Comparison of ENCODE assay signal across 8 mouse cellular contexts in the genomic region with DNA sequence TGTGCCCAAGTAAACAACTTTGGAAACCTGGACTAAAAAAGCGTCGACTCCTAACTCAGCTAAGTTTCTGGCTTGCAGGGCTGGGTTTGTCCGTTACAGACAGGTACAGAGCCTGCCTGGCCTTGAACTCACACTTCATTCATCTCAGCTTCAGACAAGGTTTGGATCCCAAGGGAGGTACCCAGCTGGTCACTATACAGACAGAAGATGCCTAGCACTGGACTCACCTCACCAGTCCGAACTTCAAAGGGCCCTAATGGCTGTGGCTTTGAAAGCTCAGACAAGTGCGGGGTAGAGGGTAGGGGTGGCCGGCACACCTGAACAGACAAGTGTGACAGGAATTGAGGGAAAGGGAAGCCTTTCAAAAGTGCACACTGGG. TPM values are rescaled to one million over a fixed set of nuclear protein-coding genes. Genes with fewer than 3 reads are reported as not detected.
DNase-seq lines count a peak whose midpoint lies in the region; ATAC-seq and TF ChIP-seq lines count a peak whose summit lies in the region.

No protein-coding gene starts in this region.

- no peak for ATAC-seq in heart, embryonic 12.5 days (ENCODE audit: insufficient number of reproducible peaks, low FRiP score)
- peak; percentile 4; the same call in 1 of the 2 replicates for ATAC-seq in granulocyte monocyte progenitor cell, adult 5-6 weeks (replicated peaks; ENCODE audit: poor library complexity, severe bottlenecking)
- peak; percentile 12; the same call in 1 of the 2 replicates for ATAC-seq in liver, postnatal 0 days

- peaks cover 42% of the 10 kb centered on the region for H3K4me1 ChIP-seq in heart, embryonic 12.5 days (replicated peaks)
- H3K4me1 ChIP-seq in ES-Bruce4 (ENCODE audit: control insufficient read depth, insufficient read depth, low read length), result peaks cover 8% of the 10 kb centered on the region
- peaks cover 14% of the 10 kb centered on the region for H3K4me1 ChIP-seq in liver, postnatal 0 days (ENCODE audit: insufficient read depth)

- no peak for DNase-seq in heart, adult 9 months (ENCODE audit: low spot score in 2 of 2)
- DNase-seq in liver, postnatal 0 days, result no peak
- no peak for DNase-seq in urinary bladder, adult 2 months (ENCODE audit: low spot score)
- no peak for DNase-seq in thymus, postnatal 36 days
- no peak for DNase-seq in adrenal gland, adult 2 months

- TF ChIP-seq EP300 in ES-Bruce4 (IDR thresholded peaks at IDR 0.05; ENCODE audit: insufficient read depth, low read depth, low read length), result no peak
- TF ChIP-seq EP300 in liver, postnatal 0 days (IDR thresholded peaks at IDR 0.05; ENCODE audit: low read depth), result no peak

- H3K9ac ChIP-seq in heart, embryonic 12.5 days, result peak overlapping the region; percentile 86
- peak overlapping the region; percentile 78; the same call in 1 of the 2 replicates for H3K9ac ChIP-seq in ES-Bruce4 (ENCODE audit: low read depth, poor library complexity, severe bottlenecking)
- H3K9ac ChIP-seq in liver, postnatal 0 days (replicated peaks), result peak overlapping the region; percentile 78

- H3K27me3 ChIP-seq in heart, embryonic 12.5 days (replicated peaks), result no peaks in the 10 kb centered on the region
- H3K27me3 ChIP-seq in ES-Bruce4 (ENCODE audit: control insufficient read depth, insufficient read depth, low read length, poor library complexity, severe bottlenecking), result no peaks in the 10 kb centered on the region
- H3K27me3 ChIP-seq in liver, postnatal 0 days (ENCODE audit: insufficient read depth, low read length), result peaks cover 5% of the 10 kb centered on the region

- 38% methylated on average over 6 of the region's 6 CpGs for WGBS in heart, embryonic 12.5 days
- 45% methylated on average over 6 of the region's 6 CpGs for WGBS in liver, postnatal 0 days (ENCODE audit: insufficient replicate concordance)

- TF ChIP-seq CTCF in ES-Bruce4 (IDR thresholded peaks at IDR 0.05; ENCODE audit: low read depth, low read length), result no peak
- TF ChIP-seq CTCF in liver, postnatal 0 days (IDR thresholded peaks at IDR 0.05; ENCODE audit: low read depth), result no peak

- H3K4me3 ChIP-seq in heart, embryonic 12.5 days, result peak overlapping the region; percentile 69
- peak overlapping the region; percentile 14 for H3K4me3 ChIP-seq in ES-Bruce4 (ENCODE audit: low read depth, low read length)
- peak overlapping the region; percentile 64 for H3K4me3 ChIP-seq in liver, postnatal 0 days (ENCODE audit: low read depth, low read length)

- H3K9me3 ChIP-seq in heart, embryonic 12.5 days (replicated peaks), result no peaks in the 10 kb centered on the region
- H3K9me3 ChIP-seq in ES-Bruce4 (replicated peaks; ENCODE audit: control insufficient read depth, insufficient read depth, low read length, poor library complexity, severe bottlenecking), result no peaks in the 10 kb centered on the region
- no peaks in the 10 kb centered on the region for H3K9me3 ChIP-seq in liver, postnatal 0 days (ENCODE audit: low read length)

- peak overlapping the region; percentile 64; the same call in 1 of the 2 replicates for H3K27ac ChIP-seq in heart, embryonic 12.5 days (ENCODE audit: poor library complexity, severe bottlenecking)
- H3K27ac ChIP-seq in ES-Bruce4 (ENCODE audit: insufficient read depth, low read length), result peak overlapping the region; percentile 20; the same call in 1 of the 2 replicates
- H3K27ac ChIP-seq in liver, postnatal 0 days (ENCODE audit: low read depth), result peak overlapping the region; percentile 66; the same call in 1 of the 2 replicates

- TF ChIP-seq POLR2A in ES-Bruce4 (IDR thresholded peaks at IDR 0.05; ENCODE audit: insufficient read depth, low read length), result no peak

- H3K4me2 ChIP-seq in heart, embryonic 12.5 days, result peak overlapping the region; percentile 85
- peak overlapping the region; percentile 95 for H3K4me2 ChIP-seq in liver, postnatal 0 days (ENCODE audit: low read depth, low read length)

- H3K36me3 ChIP-seq in heart, embryonic 12.5 days, result peaks cover 39% of the 10 kb centered on the region
- peaks cover 22% of the 10 kb centered on the region for H3K36me3 ChIP-seq in ES-Bruce4 (ENCODE audit: control insufficient read depth, insufficient read depth, low read length, poor library complexity, severe bottlenecking)
- peaks cover 14% of the 10 kb centered on the region for H3K36me3 ChIP-seq in liver, postnatal 0 days (replicated peaks; ENCODE audit: insufficient read depth, low read length)

RNA-seq across cellular contexts. Expression of gene Thap3, which starts 0.3 kb away (rescaled TPM):
- polyA plus RNA-seq in heart, embryonic 12.5 days (2016; fragmentation: Nextera tagmentation; extraction: Ambion mirVana), result 25.2 and 26.6 TPM in 2 replicates
- polyA plus RNA-seq in ES-Bruce4 (2011; ENCODE audit: insufficient read depth, insufficient read length, low read depth, missing spikeins), result 20.0 and 20.7 TPM in 2 replicates
- 10.4 and 14.0 TPM in 2 replicates for total RNA-seq in granulocyte monocyte progenitor cell, adult 5-6 weeks (2014; fragmentation: Nextera tagmentation)
- 4.9 and 10.8 TPM in 2 replicates for total RNA-seq in granulocyte monocyte progenitor cell, adult 5-6 weeks (2017)
- polyA plus RNA-seq in liver, postnatal 0 days (2015; fragmentation: Nextera tagmentation; extraction: Ambion mirVana), result 5.7 and 6.8 TPM in 2 replicates
- polyA plus RNA-seq in urinary bladder, adult 2 months (2012; rRNA removed), result 53.1 and 55.1 TPM in 2 replicates
- 10 to 100 TPM; 13.8 to 24.1 TPM for total RNA-seq in adrenal gland, adult 2 months (2021)
- 64.6 and 88.7 TPM in 2 replicates for polyA plus RNA-seq in adrenal gland, adult 2 months (2012; rRNA removed)

RNA-seq across cellular contexts. Expression of gene Phf13, which starts 7.0 kb away (rescaled TPM):
- 26.7 and 27.0 TPM in 2 replicates for polyA plus RNA-seq in heart, embryonic 12.5 days (2016; fragmentation: Nextera tagmentation; extraction: Ambion mirVana)
- 49.7 and 52.1 TPM in 2 replicates for polyA plus RNA-seq in ES-Bruce4 (2011; ENCODE audit: insufficient read depth, insufficient read length, low read depth, missing spikeins)
- total RNA-seq in granulocyte monocyte progenitor cell, adult 5-6 weeks (2014; fragmentation: Nextera tagmentation), result 1.4 and 5.7 TPM in 2 replicates
- total RNA-seq in granulocyte monocyte progenitor cell, adult 5-6 weeks (2017), result 2.1 and 2.4 TPM in 2 replicates
- polyA plus RNA-seq in liver, postnatal 0 days (2015; fragmentation: Nextera tagmentation; extraction: Ambion mirVana), result 3.6 and 4.1 TPM in 2 replicates
- polyA plus RNA-seq in urinary bladder, adult 2 months (2012; rRNA removed), result 13.2 and 15.3 TPM in 2 replicates
- total RNA-seq in adrenal gland, adult 2 months (2021), result 10 to 100 TPM; 12.1 to 14.2 TPM
- polyA plus RNA-seq in adrenal gland, adult 2 months (2012; rRNA removed), result 22.8 and 24.3 TPM in 2 replicates

RNA-seq across cellular contexts. Expression of gene Klhl21, which starts 19.5 kb away (rescaled TPM):
- 41.0 and 41.4 TPM in 2 replicates for polyA plus RNA-seq in heart, embryonic 12.5 days (2016; fragmentation: Nextera tagmentation; extraction: Ambion mirVana)
- 24.0 and 24.4 TPM in 2 replicates for polyA plus RNA-seq in ES-Bruce4 (2011; ENCODE audit: insufficient read depth, insufficient read length, low read depth, missing spikeins)
- 9.8 and 11.6 TPM in 2 replicates for total RNA-seq in granulocyte monocyte progenitor cell, adult 5-6 weeks (2014; fragmentation: Nextera tagmentation)
- total RNA-seq in granulocyte monocyte progenitor cell, adult 5-6 weeks (2017), result 4.3 and 6.3 TPM in 2 replicates
- polyA plus RNA-seq in liver, postnatal 0 days (2015; fragmentation: Nextera tagmentation; extraction: Ambion mirVana), result 4.2 TPM in 2 replicates
- 34.5 and 38.3 TPM in 2 replicates for polyA plus RNA-seq in urinary bladder, adult 2 months (2012; rRNA removed)
- 10 to 100 TPM; 17.8 to 23.7 TPM for total RNA-seq in adrenal gland, adult 2 months (2021)
- polyA plus RNA-seq in adrenal gland, adult 2 months (2012; rRNA removed), result 70.8 and 71.2 TPM in 2 replicates

RNA-seq across cellular contexts. Expression of gene Zbtb48, which starts 38.4 kb away (rescaled TPM):
- 13.9 and 15.1 TPM in 2 replicates for polyA plus RNA-seq in heart, embryonic 12.5 days (2016; fragmentation: Nextera tagmentation; extraction: Ambion mirVana)
- polyA plus RNA-seq in ES-Bruce4 (2011; ENCODE audit: insufficient read depth, insufficient read length, low read depth, missing spikeins), result 13.4 and 13.5 TPM in 2 replicates
- 9.2 and 15.7 TPM in 2 replicates for total RNA-seq in granulocyte monocyte progenitor cell, adult 5-6 weeks (2014; fragmentation: Nextera tagmentation)
- total RNA-seq in granulocyte monocyte progenitor cell, adult 5-6 weeks (2017), result 5.2 and 10.3 TPM in 2 replicates
- polyA plus RNA-seq in liver, postnatal 0 days (2015; fragmentation: Nextera tagmentation; extraction: Ambion mirVana), result 7.4 and 8.5 TPM in 2 replicates
- 13.5 and 16.0 TPM in 2 replicates for polyA plus RNA-seq in urinary bladder, adult 2 months (2012; rRNA removed)
- 10 to 100 TPM in 1 of 2 experiments, 1 to 10 TPM in 1; 7.9 to 10.2 TPM for total RNA-seq in adrenal gland, adult 2 months (2021)
- 9.1 and 10.5 TPM in 2 replicates for polyA plus RNA-seq in adrenal gland, adult 2 months (2012; rRNA removed)

RNA-seq across cellular contexts. Expression of gene Tas1r1, which starts 49.3 kb away (rescaled TPM):
- 0.06 and 0.13 TPM in 2 replicates for polyA plus RNA-seq in heart, embryonic 12.5 days (2016; fragmentation: Nextera tagmentation; extraction: Ambion mirVana)
- 0.38 and 0.55 TPM in 2 replicates for polyA plus RNA-seq in ES-Bruce4 (2011; ENCODE audit: insufficient read depth, insufficient read length, low read depth, missing spikeins)
- 1.6 and 3.2 TPM in 2 replicates for total RNA-seq in granulocyte monocyte progenitor cell, adult 5-6 weeks (2014; fragmentation: Nextera tagmentation)
- 1.0 and 2.6 TPM in 2 replicates for total RNA-seq in granulocyte monocyte progenitor cell, adult 5-6 weeks (2017)
- 0.07 TPM in 2 replicates for polyA plus RNA-seq in liver, postnatal 0 days (2015; fragmentation: Nextera tagmentation; extraction: Ambion mirVana)
- 0.04 and 0.10 TPM in 2 replicates for polyA plus RNA-seq in urinary bladder, adult 2 months (2012; rRNA removed)
- total RNA-seq in adrenal gland, adult 2 months (2021), result 1 to 10 TPM in 1 of 2 experiments, not detected in 1; 1.4 TPM
- 0.09 TPM in 1 of 2 replicates, not detected in the other for polyA plus RNA-seq in adrenal gland, adult 2 months (2012; rRNA removed)

Comparison
In these comparisons a context has a peak if more than half of its experiments do, and no peak if none do; other contexts are left out.
1. H3K4me3 ChIP-seq: peak in every context shown above with its lines; median percentile 69 in heart, embryonic 12.5 days; 64 in liver, postnatal 0 days; 14 in ES-Bruce4.